Mouse (Mus musculus): ENCODE measurements around the gene Gm49321. TPM values are rescaled to one million over a fixed set of nuclear protein-coding genes. Genes with fewer than 3 reads are reported as not detected.

The Gm49321 gene
- polyA plus RNA-seq, 1 experiment from 2014 or later = 13.9 TPM

DNA sequence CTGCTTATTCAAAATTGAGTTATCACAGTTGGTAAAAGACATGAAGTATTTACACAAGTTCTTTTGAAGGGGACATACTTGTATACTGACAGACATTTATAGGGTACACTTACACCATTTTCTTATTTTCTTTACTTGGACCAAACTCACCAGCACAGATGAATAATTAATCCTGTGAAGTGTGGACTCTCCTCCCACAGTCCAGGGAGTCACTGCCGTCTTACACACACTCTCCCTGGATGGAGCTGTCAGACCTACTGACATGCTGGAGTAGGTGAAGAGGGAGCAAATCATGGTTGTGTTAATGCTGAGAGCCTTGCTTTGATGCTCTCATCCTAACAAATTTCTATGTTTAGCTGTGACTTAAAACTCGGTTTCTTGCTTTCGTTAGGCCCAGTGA is 7.2 kb upstream of the Gm49321 start:
- H3K27me3 ChIP-seq (ENCODE audit: control insufficient read depth, insufficient read depth, low read length) = no peaks in the 10 kb centered on the region
- H3K4me2 ChIP-seq (replicated peaks; ENCODE audit: low read depth, low read length) = no peak overlapping the region
- WGBS = 79% methylated on average over 3 of the region's 3 CpGs
- H3K4me1 ChIP-seq (ENCODE audit: control insufficient read depth, insufficient read depth, low read length) = no peaks in the 10 kb centered on the region
- no peak for ATAC-seq (ENCODE audit: low FRiP score, low TSS enrichment)
- H3K27ac ChIP-seq (ENCODE audit: low read depth, low read length) = no peak overlapping the region
- peaks cover 66% of the 10 kb centered on the region for H3K36me3 ChIP-seq (ENCODE audit: control insufficient read depth, insufficient read depth, low read length)
- H3K4me3 ChIP-seq (ENCODE audit: low read length) = no peak overlapping the region
- no peaks in the 10 kb centered on the region for H3K9me3 ChIP-seq (ENCODE audit: control insufficient read depth, low read length)
- H3K9ac ChIP-seq (ENCODE audit: low read depth, low read length) = no peak overlapping the region

DNA sequence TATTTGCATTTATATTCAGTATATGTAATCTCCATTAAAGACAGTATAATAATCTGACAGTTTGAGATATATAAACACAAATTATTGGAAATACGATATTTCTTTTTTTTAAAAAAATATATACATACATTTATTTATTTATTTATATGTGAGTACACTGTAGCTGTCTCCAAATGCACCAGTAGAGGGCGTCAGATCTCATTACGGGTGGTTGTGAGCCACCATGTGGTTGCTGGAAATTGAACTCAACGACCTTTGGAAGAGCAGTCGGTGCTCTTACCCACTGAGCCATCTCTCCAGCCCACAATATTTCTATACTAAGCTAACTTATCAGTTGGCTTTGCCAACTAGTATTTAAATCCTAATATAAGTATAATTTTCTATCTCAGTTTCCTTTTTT is 6.2 kb upstream of the Gm49321 start:
- no peaks in the 10 kb centered on the region for H3K27me3 ChIP-seq (ENCODE audit: control insufficient read depth, insufficient read depth, low read length)
- ATAC-seq (ENCODE audit: low FRiP score, low TSS enrichment) = no peak
- no peak overlapping the region for H3K4me3 ChIP-seq (ENCODE audit: low read length)
- 68% methylated on average over 5 of the region's 5 CpGs for WGBS
- no peak overlapping the region for H3K27ac ChIP-seq (ENCODE audit: low read depth, low read length)
- no peak overlapping the region for H3K9ac ChIP-seq (ENCODE audit: low read depth, low read length)
- H3K9me3 ChIP-seq (ENCODE audit: control insufficient read depth, low read length) = no peaks in the 10 kb centered on the region
- no peaks in the 10 kb centered on the region for H3K4me1 ChIP-seq (ENCODE audit: control insufficient read depth, insufficient read depth, low read length)
- peaks cover 68% of the 10 kb centered on the region for H3K36me3 ChIP-seq (ENCODE audit: control insufficient read depth, insufficient read depth, low read length)
- H3K4me2 ChIP-seq (replicated peaks; ENCODE audit: low read depth, low read length) = no peak overlapping the region

DNA sequence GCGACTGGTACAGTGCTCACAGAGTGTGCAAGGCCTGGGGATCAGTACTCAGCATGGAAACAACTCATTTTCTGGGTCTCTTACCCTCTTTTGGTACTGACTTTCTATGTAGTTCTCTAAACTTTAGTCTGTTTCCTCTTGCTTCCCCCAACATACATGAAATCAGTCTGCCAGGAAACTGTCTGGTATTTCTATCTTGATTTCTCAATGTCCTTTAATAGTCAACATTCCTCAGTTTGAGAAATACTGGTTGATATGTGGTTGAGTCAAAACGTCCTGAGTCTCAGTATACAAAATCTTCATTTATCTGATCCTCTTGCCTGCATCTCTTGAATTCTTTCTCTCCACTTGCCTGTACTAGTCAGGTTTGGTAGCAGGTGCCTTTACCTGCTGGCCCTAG is 2.9 kb upstream of the Gm49321 start:
- H3K27me3 ChIP-seq (ENCODE audit: control insufficient read depth, insufficient read depth, low read length) = no peaks in the 10 kb centered on the region
- no peak overlapping the region for H3K4me2 ChIP-seq (replicated peaks; ENCODE audit: low read depth, low read length)
- no peak overlapping the region for H3K9ac ChIP-seq (ENCODE audit: low read depth, low read length)
- H3K9me3 ChIP-seq (ENCODE audit: control insufficient read depth, low read length) = no peaks in the 10 kb centered on the region
- no peak overlapping the region for H3K4me3 ChIP-seq (ENCODE audit: low read length)
- WGBS = 89% methylated on average over 2 of the region's 2 CpGs
- no peaks in the 10 kb centered on the region for H3K4me1 ChIP-seq (ENCODE audit: control insufficient read depth, insufficient read depth, low read length)
- no peak overlapping the region for H3K27ac ChIP-seq (ENCODE audit: low read depth, low read length)
- H3K36me3 ChIP-seq (ENCODE audit: control insufficient read depth, insufficient read depth, low read length) = peaks cover 79% of the 10 kb centered on the region
- ATAC-seq (ENCODE audit: low FRiP score, low TSS enrichment) = no peak

DNA sequence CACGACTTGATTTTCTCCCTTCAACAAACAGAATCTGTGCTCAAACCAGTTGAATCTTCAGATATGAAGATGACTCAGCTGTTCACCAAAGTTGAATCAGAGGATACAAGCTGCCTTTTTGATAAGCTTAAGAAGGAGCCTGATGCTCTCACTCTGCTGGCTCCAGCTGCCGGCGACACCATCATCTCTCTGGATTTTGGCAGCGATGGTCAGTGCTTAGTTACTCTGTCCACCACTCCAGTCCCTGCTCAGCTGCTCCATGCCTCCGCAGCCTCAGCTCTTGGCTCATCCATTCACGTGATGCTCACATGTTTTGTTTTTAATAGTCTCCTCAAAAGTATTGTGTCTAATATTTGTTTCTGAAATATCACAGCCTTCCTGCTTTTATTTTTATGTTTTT is 2.1 kb downstream of the Gm49321 start:
- peaks cover 81% of the 10 kb centered on the region for H3K36me3 ChIP-seq (ENCODE audit: control insufficient read depth, insufficient read depth, low read length)
- H3K27me3 ChIP-seq (ENCODE audit: control insufficient read depth, insufficient read depth, low read length) = no peaks in the 10 kb centered on the region

DNA sequence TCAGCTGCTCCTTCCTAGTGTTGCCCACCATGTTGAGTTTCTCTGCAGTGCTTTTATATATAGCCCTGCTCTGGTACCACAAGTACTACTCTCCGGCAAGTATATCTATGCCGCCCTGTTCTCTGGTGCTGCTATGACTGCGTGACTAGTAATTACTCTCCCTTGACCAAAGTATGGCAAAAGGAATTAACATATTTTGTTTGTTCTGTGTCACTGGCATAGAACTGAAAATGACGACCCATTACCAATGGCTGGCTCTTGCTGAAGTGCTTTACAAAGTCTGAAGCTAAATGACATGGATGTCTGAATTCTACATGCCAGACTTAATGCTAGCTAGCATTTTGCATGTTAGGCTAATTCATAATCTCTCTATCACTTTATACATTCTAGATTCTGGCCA is 11.0 kb downstream of the Gm49321 start:
- H3K36me3 ChIP-seq (ENCODE audit: control insufficient read depth, insufficient read depth, low read length) = peaks cover 29% of the 10 kb centered on the region
- WGBS = 92% methylated on average over 4 of the region's 4 CpGs
- H3K9ac ChIP-seq (ENCODE audit: low read depth, low read length) = no peak overlapping the region
- H3K4me1 ChIP-seq (ENCODE audit: control insufficient read depth, insufficient read depth, low read length) = peaks cover 5% of the 10 kb centered on the region; the same call in 1 of the 2 replicates
- H3K4me3 ChIP-seq (ENCODE audit: low read length) = no peak overlapping the region
- H3K9me3 ChIP-seq (ENCODE audit: control insufficient read depth, low read length) = no peaks in the 10 kb centered on the region
- no peak overlapping the region for H3K4me2 ChIP-seq (replicated peaks; ENCODE audit: low read depth, low read length)
- H3K27me3 ChIP-seq (ENCODE audit: control insufficient read depth, insufficient read depth, low read length) = no peaks in the 10 kb centered on the region
- no peak for ATAC-seq (ENCODE audit: low FRiP score, low TSS enrichment)
- H3K27ac ChIP-seq (ENCODE audit: low read depth, low read length) = no peak overlapping the region

More for the DNA sequence above, 2.1 kb downstream of the Gm49321 start:
- WGBS = 97% methylated on average over 6 of the region's 6 CpGs
- no peak overlapping the region for H3K9ac ChIP-seq (ENCODE audit: low read depth, low read length)
- no peaks in the 10 kb centered on the region for H3K9me3 ChIP-seq (ENCODE audit: control insufficient read depth, low read length)
- H3K27ac ChIP-seq (ENCODE audit: low read depth, low read length) = no peak overlapping the region
- H3K4me1 ChIP-seq (ENCODE audit: control insufficient read depth, insufficient read depth, low read length) = no peaks in the 10 kb centered on the region
- no peak overlapping the region for H3K4me3 ChIP-seq (ENCODE audit: low read length)
- no peak overlapping the region for H3K4me2 ChIP-seq (replicated peaks; ENCODE audit: low read depth, low read length)
- no peak for ATAC-seq (ENCODE audit: low FRiP score, low TSS enrichment)

DNA sequence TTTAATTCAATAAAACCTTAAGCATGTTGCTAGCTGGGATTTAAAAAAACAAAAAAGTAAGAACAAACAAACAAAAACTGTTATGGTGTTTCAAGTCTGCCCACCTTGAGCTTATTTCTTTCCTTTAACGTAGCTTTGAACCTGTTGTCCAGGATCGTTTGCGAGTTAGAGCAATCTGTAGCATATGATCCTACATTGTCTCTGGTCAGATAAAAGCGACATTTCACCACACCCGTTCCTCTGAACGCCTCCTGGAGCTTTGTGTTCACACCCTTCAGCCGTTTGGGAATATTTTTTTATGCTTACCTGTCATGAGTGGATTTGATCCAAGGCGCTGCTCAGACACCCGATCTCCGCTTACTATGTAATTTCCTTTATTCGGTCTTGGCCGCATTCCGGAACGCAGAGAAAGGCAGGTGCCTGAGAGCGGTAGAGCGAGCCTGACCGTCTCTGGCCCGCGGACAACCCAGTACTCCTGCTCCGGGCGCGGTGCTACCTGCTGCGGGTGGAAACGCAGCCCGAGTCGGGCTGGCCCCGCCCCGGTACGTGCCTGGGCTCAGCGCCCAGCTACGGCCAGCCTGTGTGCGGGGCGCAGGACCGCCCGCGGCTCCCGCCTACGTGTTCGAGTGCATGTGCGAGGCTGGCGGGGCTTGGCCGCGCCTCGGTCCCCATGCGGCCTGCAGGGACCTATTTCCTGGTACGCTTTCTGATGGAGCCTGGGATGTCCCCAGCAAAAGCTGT is 12.0 kb downstream of the Gm49321 start:
- Histone ChIP-seq H3K36me3 (ENCODE audit: control insufficient read depth, insufficient read depth, low read length) (peaks cover 18% of the 10 kb centered on the region; the same call in 1 of the 2 replicates), H3K4me1 (ENCODE audit: control insufficient read depth, insufficient read depth, low read length) (peaks cover 5% of the 10 kb centered on the region; the same call in 1 of the 2 replicates), H3K4me2 (replicated peaks; ENCODE audit: low read depth, low read length) (peak overlapping the region; percentile 73), H3K4me3 (ENCODE audit: low read length) (peak overlapping the region; percentile 30), H3K27me3 (ENCODE audit: control insufficient read depth, insufficient read depth, low read length) (no peaks in the 10 kb centered on the region), H3K9ac (ENCODE audit: low read depth, low read length) (peak overlapping the region; percentile 44; the same call in 1 of the 2 replicates), H3K27ac (ENCODE audit: low read depth, low read length) (no peak overlapping the region), H3K9me3 (ENCODE audit: control insufficient read depth, low read length) (no peaks in the 10 kb centered on the region)
- 5% methylated on average over 46 of the region's 46 CpGs for WGBS
- peak; percentile 82 for ATAC-seq (ENCODE audit: low FRiP score, low TSS enrichment)

DNA sequence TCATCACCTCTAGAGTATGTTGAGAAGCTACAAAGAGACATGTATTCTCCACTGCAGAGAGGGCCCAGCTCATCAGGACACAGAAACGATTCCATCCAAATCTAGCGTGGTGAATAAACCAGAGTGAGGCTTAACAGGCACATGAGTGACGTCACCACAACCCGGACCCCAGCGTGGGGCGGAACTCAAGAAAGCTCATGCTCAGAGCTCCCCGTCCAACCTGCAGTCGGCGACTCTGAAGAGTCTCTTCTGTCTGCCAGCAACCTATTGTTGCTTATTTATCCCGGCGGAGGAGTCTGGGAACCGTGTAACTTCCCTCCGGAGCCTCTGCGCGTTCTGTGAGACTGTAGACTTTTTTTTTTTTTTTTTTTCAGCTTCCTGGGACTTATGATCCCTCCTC is 15.4 kb downstream of the Gm49321 start:
- Histone ChIP-seq H3K27me3 (ENCODE audit: control insufficient read depth, insufficient read depth, low read length) (no peaks in the 10 kb centered on the region), H3K4me3 (ENCODE audit: low read length) (peak overlapping the region; percentile 32), H3K27ac (ENCODE audit: low read depth, low read length) (no peak overlapping the region), H3K4me1 (ENCODE audit: control insufficient read depth, insufficient read depth, low read length) (peaks cover 5% of the 10 kb centered on the region; the same call in 1 of the 2 replicates), H3K9me3 (ENCODE audit: control insufficient read depth, low read length) (no peaks in the 10 kb centered on the region), H3K9ac (ENCODE audit: low read depth, low read length) (peak overlapping the region; percentile 13; the same call in 1 of the 2 replicates), H3K36me3 (ENCODE audit: control insufficient read depth, insufficient read depth, low read length) (peaks cover under 1% of the 10 kb centered on the region; the same call in 1 of the 2 replicates), H3K4me2 (replicated peaks; ENCODE audit: low read depth, low read length) (peak overlapping the region; percentile 45)
- peak; percentile 55; the same call in 1 of the 2 replicates for ATAC-seq (ENCODE audit: low FRiP score, low TSS enrichment)
- 16% methylated on average over 15 of the region's 15 CpGs for WGBS

DNA sequence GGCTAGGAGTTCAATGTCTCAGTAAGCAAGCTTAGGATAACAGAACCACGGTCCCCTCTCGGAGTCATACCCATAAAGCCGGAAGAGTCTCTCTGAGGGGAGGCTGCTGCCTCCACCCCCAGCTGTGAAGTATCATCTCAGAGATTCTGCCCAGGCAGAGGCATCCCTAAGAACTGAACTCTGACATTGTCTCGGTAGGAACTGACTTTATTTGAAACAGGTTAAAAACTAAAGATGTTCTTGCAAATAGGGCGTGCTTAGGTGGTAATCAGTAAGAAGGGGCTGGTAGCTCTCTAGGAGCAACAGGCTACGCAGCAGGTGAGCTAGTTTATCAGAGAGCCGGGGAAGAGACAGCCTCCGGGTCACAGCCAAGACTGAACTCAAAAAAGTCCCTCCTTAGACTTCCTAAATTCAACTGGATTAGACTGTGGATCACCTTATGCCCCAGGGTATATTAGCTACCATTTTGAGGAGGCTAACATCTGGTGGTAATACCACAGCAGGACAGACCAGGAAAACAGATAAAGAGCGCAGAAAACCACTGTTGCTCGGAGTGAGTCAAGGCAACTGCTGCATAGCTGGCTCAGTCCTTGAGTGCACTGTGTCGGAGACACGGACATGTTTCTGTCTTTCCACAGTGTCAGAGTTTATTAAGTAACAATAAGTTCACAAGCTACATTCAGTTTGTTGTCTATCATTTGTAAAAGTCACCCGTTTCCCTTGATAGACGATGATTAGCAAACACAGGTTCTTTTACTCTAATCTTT is 16.1 kb downstream of the Gm49321 start:
- Histone ChIP-seq H3K4me3 (ENCODE audit: low read length) (peak overlapping the region; percentile 32), H3K27me3 (ENCODE audit: control insufficient read depth, insufficient read depth, low read length) (no peaks in the 10 kb centered on the region), H3K36me3 (ENCODE audit: control insufficient read depth, insufficient read depth, low read length) (no peaks in the 10 kb centered on the region), H3K9me3 (ENCODE audit: control insufficient read depth, low read length) (no peaks in the 10 kb centered on the region), H3K4me1 (ENCODE audit: control insufficient read depth, insufficient read depth, low read length) (peaks cover 5% of the 10 kb centered on the region; the same call in 1 of the 2 replicates), H3K27ac (ENCODE audit: low read depth, low read length) (no peak overlapping the region), H3K4me2 (replicated peaks; ENCODE audit: low read depth, low read length) (peak overlapping the region; percentile 45), H3K9ac (ENCODE audit: low read depth, low read length) (peak overlapping the region; percentile 13; the same call in 1 of the 2 replicates)
- no peak for ATAC-seq (ENCODE audit: low FRiP score, low TSS enrichment)
- 49% methylated on average over 14 of the region's 14 CpGs for whole genome bisulfite sequencing

DNA sequence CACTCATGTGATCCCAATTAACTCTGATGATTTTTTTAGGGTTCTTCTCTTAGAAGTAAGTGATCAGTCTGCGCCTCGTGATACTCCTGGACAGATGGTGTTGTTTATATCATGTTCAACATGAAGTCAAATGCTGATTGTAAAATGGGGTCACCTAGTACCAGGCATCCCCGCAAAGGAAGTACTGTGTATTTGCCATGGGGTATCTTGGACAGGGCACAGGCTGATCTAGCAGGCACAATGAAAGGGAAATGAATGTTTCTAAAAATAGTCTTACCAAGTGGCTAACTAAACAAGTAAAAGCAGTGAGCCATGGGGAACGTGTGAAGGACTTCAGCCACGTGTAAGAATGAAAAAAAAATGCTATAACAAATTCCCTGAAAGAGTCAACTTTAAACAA is 17.3 kb downstream of the Gm49321 start:
- H3K4me3 ChIP-seq (ENCODE audit: low read length) = no peak overlapping the region
- WGBS = 66% methylated on average over 5 of the region's 5 CpGs
- no peaks in the 10 kb centered on the region for H3K36me3 ChIP-seq (ENCODE audit: control insufficient read depth, insufficient read depth, low read length)
- 0 out of 2 replicates have a peak, but pooled peaks cover under 1% of the 10 kb centered on the region for H3K4me1 ChIP-seq (ENCODE audit: control insufficient read depth, insufficient read depth, low read length)
- no peaks in the 10 kb centered on the region for H3K27me3 ChIP-seq (ENCODE audit: control insufficient read depth, insufficient read depth, low read length)
- H3K4me2 ChIP-seq (replicated peaks; ENCODE audit: low read depth, low read length) = no peak overlapping the region
- no peak overlapping the region for H3K27ac ChIP-seq (ENCODE audit: low read depth, low read length)
- no peaks in the 10 kb centered on the region for H3K9me3 ChIP-seq (ENCODE audit: control insufficient read depth, low read length)
- H3K9ac ChIP-seq (ENCODE audit: low read depth, low read length) = no peak overlapping the region
- ATAC-seq (ENCODE audit: low FRiP score, low TSS enrichment) = no peak

All from kidney, embryonic 14.5 days (tissue).